Mouse (Mus musculus) neural tube, embryonic 14.5 days (tissue): ENCODE measurements at regions not wholly inside any gene's neighbourhood (a gene's known extent, or its start where the extent isn't known, plus 50 kb on each side); places are given as distances from the start of the nearest gene placed in this dataset.

Experiments
- ATAC-seq: fragments of 200-750 bp; cut with Nextera tagmentation; 2 replicates; pipeline ENCODE4 v1.8.0; 2017; ENCODE audit warnings: low read depth, mild to moderate bottlenecking, moderate TSS enrichment, moderate library complexity
- H3K27ac ChIP-seq: fragments of 300-500 bp; sonication (generic); 2 replicates; pipeline ENCODE4 v1.5.1; 2014; ENCODE audit warnings: low read depth, mild to moderate bottlenecking, control low read depth, low read length, moderate library complexity, mixed read lengths
- H3K27me3 ChIP-seq: fragments of 300-500 bp; sonication (generic); 2 replicates; pipeline ENCODE4 v1.6.1; 2014; ENCODE audit warnings: low read length; ENCODE audit not compliant: control insufficient read depth, insufficient read depth
- H3K36me3 ChIP-seq: fragments of 300-500 bp; sonication (generic); 2 replicates; pipeline ENCODE4 v1.6.1; 2014; ENCODE audit warnings: low read length, mixed read lengths; ENCODE audit not compliant: control insufficient read depth, insufficient read depth
- H3K4me1 ChIP-seq: fragments of 300-500 bp; sonication (generic); 2 replicates; pipeline ENCODE4 v1.6.1; 2014; ENCODE audit warnings: low read length; ENCODE audit not compliant: control insufficient read depth, insufficient read depth
- H3K4me2 ChIP-seq: fragments of 300-500 bp; sonication (generic); 2 replicates; pipeline ENCODE4 v1.6.1; 2014; ENCODE audit warnings: mild to moderate bottlenecking, low read depth, low read length, control low read depth
- H3K4me3 ChIP-seq: fragments of 300-500 bp; sonication (generic); 2 replicates; pipeline ENCODE4 v1.5.1; 2014; ENCODE audit warnings: low read depth, low read length, control low read depth, mixed read lengths
- H3K9ac ChIP-seq: fragments of 300-500 bp; sonication (generic); replicated peaks from 2 replicates; pipeline ENCODE4 v1.6.1; 2014; ENCODE audit warnings: low read depth, mild to moderate bottlenecking, control low read depth, low read length, mixed read lengths
- H3K9me3 ChIP-seq: fragments of 300-500 bp; sonication (generic); 2 replicates; pipeline ENCODE4 v1.6.1; 2016; ENCODE audit warnings: low read length; ENCODE audit not compliant: control insufficient read depth
- WGBS: fragments of 180-500 bp; shearing (Covaris S2); extraction: QIAGEN DNeasy Blood & Tissue Kit; methylation state at CpG from one replicate; pipeline ENCODE4 v1.1.7; 2014; 5-methylcytosine and 5-hydroxymethylcytosine counted together

GRCm38 (mm10) chr2:10864451-10864850 is 307.5 kb upstream of the Prkcq start:
- Histone ChIP-seq H3K27ac (no peak overlapping the region), H3K9me3 (no peaks in the 10 kb centered on the region), H3K9ac (no peak overlapping the region), H3K4me2 (no peak overlapping the region), H3K27me3 (no peaks in the 10 kb centered on the region), H3K4me1 (no peaks in the 10 kb centered on the region), H3K36me3 (no peaks in the 10 kb centered on the region), H3K4me3 (no peak overlapping the region)
- peak; percentile 69; the same call in 1 of the 2 replicates for ATAC-seq
- WGBS: 73% methylated on average over 2 of the region's 2 CpGs

DNA sequence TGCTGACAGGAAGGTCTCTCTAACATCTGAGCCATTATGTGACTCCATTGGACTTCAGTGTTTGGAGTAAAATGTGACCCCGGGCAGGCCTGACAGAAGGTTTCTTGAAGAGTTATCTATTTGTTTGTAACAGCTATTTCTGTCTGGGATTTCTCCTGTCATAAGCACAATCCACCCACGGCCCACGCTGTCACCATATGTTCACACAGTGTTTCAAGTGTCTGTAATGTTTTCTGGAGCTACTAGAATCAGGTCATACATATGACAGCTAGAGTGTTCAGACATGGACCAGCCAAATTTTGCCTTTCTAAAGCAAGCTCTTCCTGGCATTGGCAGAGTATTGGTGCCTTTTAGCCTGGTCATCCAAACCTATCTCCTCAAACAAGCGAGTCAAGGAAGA is 297.6 kb upstream of the Prkcq start:
- WGBS: 87% methylated on average over 4 of the region's 4 CpGs

GRCm38 (mm10) chr2:10901926-10902325 is 270.0 kb upstream of the Prkcq start:
- 89% methylated on average over 3 of the region's 3 CpGs for WGBS
- no peak overlapping the region for H3K9ac ChIP-seq
- no peaks in the 10 kb centered on the region for H3K9me3 ChIP-seq
- no peak overlapping the region for H3K27ac ChIP-seq
- no peaks in the 10 kb centered on the region for H3K4me1 ChIP-seq
- H3K4me3 ChIP-seq: no peak overlapping the region
- no peaks in the 10 kb centered on the region for H3K36me3 ChIP-seq
- ATAC-seq: no peak
- no peaks in the 10 kb centered on the region for H3K27me3 ChIP-seq
- no peak overlapping the region for H3K4me2 ChIP-seq

More for the DNA sequence above, 297.6 kb upstream of the Prkcq start:
- H3K27ac ChIP-seq: no peak overlapping the region
- H3K27me3 ChIP-seq: no peaks in the 10 kb centered on the region
- H3K4me2 ChIP-seq: no peak overlapping the region
- ATAC-seq: no peak
- H3K36me3 ChIP-seq: no peaks in the 10 kb centered on the region
- H3K4me3 ChIP-seq: no peak overlapping the region
- no peaks in the 10 kb centered on the region for H3K9me3 ChIP-seq
- H3K4me1 ChIP-seq: no peaks in the 10 kb centered on the region
- H3K9ac ChIP-seq: no peak overlapping the region

DNA sequence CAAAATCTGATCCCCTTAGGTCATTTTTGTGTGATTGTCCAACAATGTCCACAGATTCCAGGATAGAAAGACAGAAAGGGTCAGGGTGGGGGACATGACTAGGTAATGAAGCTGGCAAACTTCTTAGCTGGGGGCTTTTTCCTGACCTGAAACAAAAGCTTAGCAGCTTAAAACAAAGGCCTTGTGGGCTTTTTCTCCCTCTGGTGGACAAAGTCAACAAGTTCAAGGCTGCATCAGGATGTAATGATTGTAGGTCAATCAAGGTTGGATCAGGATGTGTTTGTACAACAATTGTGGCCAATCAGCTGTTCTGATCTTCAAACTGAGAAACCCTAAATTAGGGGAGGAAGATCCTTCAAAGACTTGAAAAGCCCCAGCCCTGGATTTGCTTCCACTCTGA is 252.0 kb upstream of the Prkcq start:
- H3K9ac ChIP-seq: no peak overlapping the region
- no peaks in the 10 kb centered on the region for H3K27me3 ChIP-seq
- peaks cover 5% of the 10 kb centered on the region; the same call in 1 of the 2 replicates for H3K4me1 ChIP-seq
- ATAC-seq: no peak
- no peak overlapping the region for H3K4me3 ChIP-seq
- no peaks in the 10 kb centered on the region for H3K36me3 ChIP-seq
- H3K27ac ChIP-seq: no peak overlapping the region
- H3K9me3 ChIP-seq: no peaks in the 10 kb centered on the region
- no peak overlapping the region for H3K4me2 ChIP-seq

DNA sequence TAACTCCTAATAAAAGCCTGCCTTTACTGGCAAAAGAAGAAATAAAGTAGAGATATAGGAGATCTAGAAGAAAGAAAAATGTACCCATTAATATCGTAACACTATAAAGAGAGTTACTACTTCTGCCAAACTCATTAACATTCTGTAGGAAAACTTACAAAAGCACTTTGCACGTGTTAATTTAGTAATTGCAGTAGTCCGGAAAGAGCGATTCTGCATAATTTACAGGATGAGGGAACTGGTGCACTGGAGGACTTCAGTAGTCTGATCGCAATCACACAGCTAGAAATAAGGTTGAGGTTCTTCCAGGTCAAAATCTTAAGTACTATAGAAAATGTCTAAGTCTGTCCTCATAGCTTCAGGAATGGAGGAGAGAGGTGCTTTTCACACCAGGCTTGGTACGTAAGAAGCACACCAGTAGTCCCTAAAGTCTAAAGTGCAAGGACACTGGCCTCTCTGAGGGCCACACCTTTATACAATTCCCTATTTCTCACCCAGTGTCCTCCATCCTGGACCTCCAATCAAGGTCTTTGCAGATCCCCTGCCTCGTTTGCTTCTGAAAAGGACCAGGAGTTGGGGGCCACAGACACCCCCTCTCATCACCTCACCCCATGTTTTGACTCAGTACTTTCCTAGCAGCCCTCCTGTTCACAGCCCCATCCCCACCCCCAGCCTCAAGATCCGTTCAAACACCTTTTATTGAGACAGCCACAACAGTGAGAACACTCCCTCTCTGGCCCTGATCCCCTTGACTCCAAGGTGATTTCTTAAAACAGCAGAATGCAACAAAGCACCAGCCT is 251.0 kb upstream of the Prkcq start:
- ATAC-seq: no peak
- Histone ChIP-seq H3K36me3 (no peaks in the 10 kb centered on the region), H3K9me3 (no peaks in the 10 kb centered on the region), H3K4me1 (peaks cover 5% of the 10 kb centered on the region; the same call in 1 of the 2 replicates), H3K27ac (no peak overlapping the region), H3K27me3 (no peaks in the 10 kb centered on the region), H3K4me3 (no peak overlapping the region), H3K4me2 (no peak overlapping the region), H3K9ac (no peak overlapping the region)
- WGBS: 59% methylated on average over 8 of the region's 8 CpGs

- Histone ChIP-seq H3K36me3 (no peaks in the 10 kb centered on the region), H3K9ac (no peak overlapping the region), H3K27me3 (no peaks in the 10 kb centered on the region), H3K4me3 (no peak overlapping the region), H3K4me2 (peak overlapping the region; percentile 25; the same call in 1 of the 2 replicates), H3K4me1 (peaks cover 5% of the 10 kb centered on the region; the same call in 1 of the 2 replicates), H3K27ac (no peak overlapping the region), H3K9me3 (no peaks in the 10 kb centered on the region)
- 37% methylated on average over 13 of the region's 13 CpGs for WGBS
- ATAC-seq: no peak; the same call in 1 of the 2 replicates
Observed at GRCm38 (mm10) chr2:10921486-10922450, 250.1 kb upstream of the Prkcq start.

DNA sequence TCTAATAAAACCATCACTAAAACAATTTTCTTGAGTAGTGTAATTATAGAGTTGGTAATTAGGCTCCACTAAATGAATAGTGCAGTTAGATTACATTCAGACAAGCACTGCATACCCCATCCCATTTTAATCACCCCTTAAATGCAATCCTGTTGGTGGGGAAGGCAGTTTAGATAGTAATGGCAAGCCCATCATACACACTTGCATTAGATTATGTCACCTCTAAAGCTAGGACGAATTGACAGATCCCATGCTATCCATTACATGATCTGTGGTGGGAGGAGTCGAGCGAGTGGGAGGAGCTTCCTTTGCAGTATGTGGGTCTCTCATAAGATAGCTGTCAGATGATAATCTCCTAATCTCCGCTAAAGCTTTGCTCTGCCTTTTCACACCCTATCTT is 247.9 kb upstream of the Prkcq start:
- no peak overlapping the region for H3K9ac ChIP-seq
- peak; percentile 56; the same call in 1 of the 2 replicates for ATAC-seq
- WGBS: 81% methylated on average over 4 of the region's 4 CpGs
- H3K27me3 ChIP-seq: no peaks in the 10 kb centered on the region
- no peak overlapping the region for H3K27ac ChIP-seq
- H3K4me1 ChIP-seq: peaks cover 5% of the 10 kb centered on the region; the same call in 1 of the 2 replicates
- H3K9me3 ChIP-seq: no peaks in the 10 kb centered on the region
- H3K4me3 ChIP-seq: no peak overlapping the region
- no peak overlapping the region for H3K4me2 ChIP-seq
- H3K36me3 ChIP-seq: no peaks in the 10 kb centered on the region

GRCm38 (mm10) chr2:10925361-10925760 is 246.5 kb upstream of the Prkcq start:
- H3K27ac ChIP-seq: no peak overlapping the region
- peaks cover 5% of the 10 kb centered on the region; the same call in 1 of the 2 replicates for H3K4me1 ChIP-seq
- no peak overlapping the region for H3K4me2 ChIP-seq
- ATAC-seq: no peak
- H3K9ac ChIP-seq: no peak overlapping the region
- no peaks in the 10 kb centered on the region for H3K9me3 ChIP-seq
- WGBS: 69% methylated on average over 7 of the region's 7 CpGs
- no peaks in the 10 kb centered on the region for H3K27me3 ChIP-seq
- H3K4me3 ChIP-seq: no peak overlapping the region
- no peaks in the 10 kb centered on the region for H3K36me3 ChIP-seq

DNA sequence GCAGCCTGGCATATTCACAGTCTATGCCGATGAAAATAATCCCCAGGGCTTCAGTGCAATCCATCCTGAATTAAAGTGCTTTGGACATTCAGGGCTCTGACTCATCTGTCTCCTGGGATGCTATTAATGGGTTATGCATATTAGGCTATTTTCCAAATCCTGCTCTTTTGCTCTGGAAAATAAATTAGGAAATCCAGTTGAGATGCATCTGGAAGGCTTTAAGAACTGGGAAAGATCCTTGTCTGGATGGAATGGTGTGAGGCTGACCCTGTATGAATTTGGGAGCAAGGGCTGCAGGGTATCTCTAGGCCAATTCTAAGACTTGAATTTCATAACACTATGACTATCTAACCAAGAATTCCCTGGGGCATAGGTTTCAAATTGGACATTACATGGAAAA is 234.5 kb upstream of the Prkcq start:
- H3K27ac ChIP-seq: no peak overlapping the region
- WGBS: 23% methylated on average over 1 of the region's 1 CpGs
- ATAC-seq: no peak
- H3K9me3 ChIP-seq: no peaks in the 10 kb centered on the region
- H3K4me2 ChIP-seq: no peak overlapping the region
- no peak overlapping the region for H3K9ac ChIP-seq
- H3K27me3 ChIP-seq: no peaks in the 10 kb centered on the region
- H3K4me3 ChIP-seq: no peak overlapping the region
- no peaks in the 10 kb centered on the region for H3K4me1 ChIP-seq
- no peaks in the 10 kb centered on the region for H3K36me3 ChIP-seq
